Mouse (Mus musculus) midbrain, embryonic 14.5 days (tissue): ENCODE measurements around the gene Gm45785. TPM values are rescaled to one million over a fixed set of nuclear protein-coding genes. Genes with fewer than 3 reads are reported as not detected.

Source experiments
- polyA plus RNA-seq: library from polyadenylated mRNA; unstranded; fragments of >200 nt; fragmentation: Nextera tagmentation; extraction: Ambion mirVana; gene quantifications from 2 replicates; pipeline ENCODE4 v1.2.1, GENCODE M21; 2014

Gene Gm45785
- polyA plus RNA-seq, 1 experiment from 2014 or later, result not detected

Other genes with a start within 250 kb of the Gm45785 start
- not detected in 2 replicates for gene Olfr61, start 227.4 kb downstream of the Gm45785 start, polyA plus RNA-seq
- not detected in 2 replicates for gene Olfr53, start 209.9 kb downstream of the Gm45785 start, polyA plus RNA-seq
- gene Olfr539, start 196.4 kb downstream of the Gm45785 start, polyA plus RNA-seq, result not detected in 2 replicates
- not detected in 2 replicates for gene Olfr45, start 174.4 kb downstream of the Gm45785 start, polyA plus RNA-seq
- not detected in 2 replicates for gene Olfr541, start 159.1 kb downstream of the Gm45785 start, polyA plus RNA-seq
- not detected in 2 replicates for gene Cyp2e1, start 92.6 kb downstream of the Gm45785 start, polyA plus RNA-seq
- 0.18 TPM in 1 of 2 replicates, not detected in the other for gene Syce1, start 68.5 kb downstream of the Gm45785 start, polyA plus RNA-seq
- gene Zfp941, start 34.2 kb downstream of the Gm45785 start, polyA plus RNA-seq, result 25.4 and 34.5 TPM in 2 replicates
- not detected in 2 replicates for gene Urah, start 21.3 kb downstream of the Gm45785 start, polyA plus RNA-seq
- not detected in 2 replicates for gene Scgb1c1, start 10.8 kb downstream of the Gm45785 start, polyA plus RNA-seq
- gene Odf3, start 8.5 kb downstream of the Gm45785 start, polyA plus RNA-seq, result not detected in 2 replicates
- 98.6 and 99.6 TPM in 2 replicates for gene Ric8a, start 626 bp upstream of the Gm45785 start, polyA plus RNA-seq
- 42.8 and 54.5 TPM in 2 replicates for gene Bet1l, start 1.2 kb upstream of the Gm45785 start, polyA plus RNA-seq
- gene Psmd13, start 25.6 kb upstream of the Gm45785 start, polyA plus RNA-seq, result 186 and 214 TPM in 2 replicates
- gene Sirt3, start 26.0 kb upstream of the Gm45785 start, polyA plus RNA-seq, result 33.4 and 40.0 TPM in 2 replicates
- not detected in 2 replicates for gene Cox8b, start 44.1 kb upstream of the Gm45785 start, polyA plus RNA-seq
- gene Nlrp6, start 64.6 kb upstream of the Gm45785 start, polyA plus RNA-seq, result 0.32 and 0.89 TPM in 2 replicates
- 5.0 and 7.4 TPM in 2 replicates for gene Pgghg, start 85.1 kb upstream of the Gm45785 start, polyA plus RNA-seq
- 0.29 TPM in 1 of 2 replicates, not detected in the other for gene Ifitm5, start 94.0 kb upstream of the Gm45785 start, polyA plus RNA-seq
- not detected in 2 replicates for gene Gm45717, start 99.6 kb upstream of the Gm45785 start, polyA plus RNA-seq
- 131 and 176 TPM in 2 replicates for gene Ifitm2, start 99.7 kb upstream of the Gm45785 start, polyA plus RNA-seq
- gene Ifitm1, start 110.9 kb upstream of the Gm45785 start, polyA plus RNA-seq, result 3.0 and 11.5 TPM in 2 replicates
- 18.8 and 66.5 TPM in 2 replicates for gene Ifitm3, start 154.4 kb upstream of the Gm45785 start, polyA plus RNA-seq
- 0.34 and 0.35 TPM in 2 replicates for gene Ifitm6, start 161.6 kb upstream of the Gm45785 start, polyA plus RNA-seq
- gene Gm17387, start 172.8 kb upstream of the Gm45785 start, polyA plus RNA-seq, result not detected in 2 replicates
- gene B4galnt4, start 204.8 kb upstream of the Gm45785 start, polyA plus RNA-seq, result 44.1 and 56.0 TPM in 2 replicates
- not detected in 2 replicates for gene Pkp3, start 221.9 kb upstream of the Gm45785 start, polyA plus RNA-seq
- 1.2 and 2.1 TPM in 2 replicates for gene Sigirr, start 244.2 kb upstream of the Gm45785 start, polyA plus RNA-seq